17 mouse cellular contexts compared by ENCODE assay signal in genomic region chr14:24771663-24772062, GRCm38 (mm10).
DNase-seq lines count a peak whose midpoint lies in the region; ATAC-seq and TF ChIP-seq lines count a peak whose summit lies in the region.
"Had no signal": no experiment of that assay in that cellular context is flagged by ENCODE, and none has a peak within 500 bp of the region (broad histone marks: within the 10 kb centered on the region; RNA-seq: fewer than 3 reads in every experiment).

No protein-coding gene starts in this region.

- no peak for DNase-seq in forebrain, embryonic 10.5 days (ENCODE audit: extremely low spot score, low spot score)
- DNase-seq in right cerebral cortex, adult 18-20 months: peak; percentile 71
- no peak for DNase-seq in right cerebral cortex, postnatal 14 days
- DNase-seq: cerebellum, adult 8-10 months; gastrocnemius, postnatal 14 days; spleen, adult 18-20 months; thymus, postnatal 36 days had no signal

- H3K36me3 ChIP-seq in forebrain, embryonic 10.5 days (replicated peaks): no peaks in the 10 kb centered on the region
- no peaks in the 10 kb centered on the region for H3K36me3 ChIP-seq in forebrain, embryonic 13.5 days (ENCODE audit: poor library complexity, severe bottlenecking)
- no peaks in the 10 kb centered on the region for H3K36me3 ChIP-seq in hindbrain, embryonic 13.5 days
- no peaks in the 10 kb centered on the region for H3K36me3 ChIP-seq in hindbrain, embryonic 12.5 days
- H3K36me3 ChIP-seq: embryonic facial prominence, embryonic 12.5 days; G1E; intestine, embryonic 15.5 days had no signal

- TF ChIP-seq POLR2A in olfactory bulb, adult 2 months (IDR thresholded peaks at IDR 0.05; ENCODE audit: insufficient read depth, low read depth, low read length): no peak

- H3K4me1 ChIP-seq in forebrain, embryonic 10.5 days: peaks cover 45% of the 10 kb centered on the region
- H3K4me1 ChIP-seq in forebrain, embryonic 13.5 days: peaks cover 42% of the 10 kb centered on the region
- peaks cover 34% of the 10 kb centered on the region for H3K4me1 ChIP-seq in hindbrain, embryonic 13.5 days (replicated peaks)
- H3K4me1 ChIP-seq in hindbrain, embryonic 12.5 days: peaks cover 25% of the 10 kb centered on the region
- peaks cover 26% of the 10 kb centered on the region for H3K4me1 ChIP-seq in olfactory bulb, adult 2 months (ENCODE audit: control insufficient read depth, insufficient read depth, low read length)
- H3K4me1 ChIP-seq: intestine, embryonic 15.5 days had no signal

- no peaks in the 10 kb centered on the region for H3K9me3 ChIP-seq in forebrain, embryonic 10.5 days
- no peaks in the 10 kb centered on the region for H3K9me3 ChIP-seq in forebrain, embryonic 13.5 days (replicated peaks)
- H3K9me3 ChIP-seq in hindbrain, embryonic 13.5 days: no peaks in the 10 kb centered on the region
- H3K9me3 ChIP-seq in hindbrain, embryonic 12.5 days (replicated peaks): no peaks in the 10 kb centered on the region
- H3K9me3 ChIP-seq: embryonic facial prominence, embryonic 12.5 days; intestine, embryonic 15.5 days had no signal

- WGBS in forebrain, embryonic 10.5 days: 81% methylated on average over 1 of the region's 1 CpGs
- 97% methylated on average over 1 of the region's 1 CpGs for WGBS in forebrain, embryonic 13.5 days
- WGBS in hindbrain, embryonic 13.5 days: 86% methylated on average over 1 of the region's 1 CpGs
- WGBS in hindbrain, embryonic 12.5 days: 87% methylated on average over 1 of the region's 1 CpGs
- WGBS in olfactory bulb, adult 2 months: 48% methylated on average over 1 of the region's 1 CpGs

- H3K27me3 ChIP-seq in forebrain, embryonic 10.5 days (ENCODE audit: poor library complexity, severe bottlenecking): peaks cover 9% of the 10 kb centered on the region; the same call in 1 of the 2 replicates
- H3K27me3 ChIP-seq in forebrain, embryonic 13.5 days: no peaks in the 10 kb centered on the region
- no peaks in the 10 kb centered on the region for H3K27me3 ChIP-seq in hindbrain, embryonic 13.5 days
- H3K27me3 ChIP-seq in hindbrain, embryonic 12.5 days: no peaks in the 10 kb centered on the region
- H3K27me3 ChIP-seq: embryonic facial prominence, embryonic 12.5 days; intestine, embryonic 15.5 days had no signal

- no peak overlapping the region for H3K9ac ChIP-seq in forebrain, embryonic 13.5 days
- no peak overlapping the region for H3K9ac ChIP-seq in hindbrain, embryonic 13.5 days
- no peak overlapping the region for H3K9ac ChIP-seq in hindbrain, embryonic 12.5 days
- H3K9ac ChIP-seq: embryonic facial prominence, embryonic 12.5 days; intestine, embryonic 15.5 days had no signal

- ATAC-seq in forebrain, embryonic 13.5 days: no peak
- no peak for ATAC-seq in hindbrain, embryonic 13.5 days (ENCODE audit: low FRiP score)
- no peak for ATAC-seq in hindbrain, embryonic 12.5 days (ENCODE audit: low FRiP score)
- no peak for ATAC-seq in CD4-positive, CD25-positive, alpha-beta regulatory T cell, adult 4 months
- ATAC-seq: intestine, embryonic 15.5 days; midbrain, embryonic 16.5 days had no signal

- H3K4me2 ChIP-seq in forebrain, embryonic 13.5 days: no peak overlapping the region
- H3K4me2 ChIP-seq in hindbrain, embryonic 13.5 days: no peak overlapping the region
- no peak overlapping the region for H3K4me2 ChIP-seq in hindbrain, embryonic 12.5 days (replicated peaks)
- H3K4me2 ChIP-seq: embryonic facial prominence, embryonic 12.5 days; intestine, embryonic 15.5 days had no signal

- peak overlapping the region; percentile 90 for H3K27ac ChIP-seq in forebrain, embryonic 10.5 days
- H3K27ac ChIP-seq in forebrain, embryonic 13.5 days: no peak overlapping the region
- peak overlapping the region; percentile 68; the same call in 1 of the 2 replicates for H3K27ac ChIP-seq in hindbrain, embryonic 13.5 days
- H3K27ac ChIP-seq in hindbrain, embryonic 12.5 days: no peak overlapping the region
- peak overlapping the region; percentile 71 for H3K27ac ChIP-seq in olfactory bulb, adult 2 months (ENCODE audit: insufficient read depth, low read depth, low read length)
- H3K27ac ChIP-seq: intestine, embryonic 15.5 days had no signal

- no peak for TF ChIP-seq CTCF in olfactory bulb, adult 2 months (IDR thresholded peaks at IDR 0.05; ENCODE audit: insufficient read depth, low read depth, low read length)

- H3K4me3 ChIP-seq in forebrain, embryonic 10.5 days: no peak overlapping the region
- no peak overlapping the region for H3K4me3 ChIP-seq in forebrain, embryonic 13.5 days
- H3K4me3 ChIP-seq in hindbrain, embryonic 13.5 days: no peak overlapping the region
- H3K4me3 ChIP-seq in hindbrain, embryonic 12.5 days: no peak overlapping the region
- H3K4me3 ChIP-seq in olfactory bulb, adult 2 months (ENCODE audit: insufficient read depth, low read depth, low read length): no peak overlapping the region
- H3K4me3 ChIP-seq: embryonic facial prominence, embryonic 12.5 days; erythroblast, embryonic 14.5 days; intestine, embryonic 15.5 days had no signal

Comparison
In these comparisons a context has a peak if more than half of its experiments do, and no peak if none do; other contexts are left out.
1. H3K27ac ChIP-seq: peak in forebrain, embryonic 10.5 days (single experiment), hindbrain, embryonic 13.5 days (single experiment) and olfactory bulb, adult 2 months (single experiment); none in forebrain, embryonic 13.5 days (single experiment) and hindbrain, embryonic 12.5 days (single experiment).